Mouse (Mus musculus): ENCODE measurements around the gene Ncoa5.

GRCm38 (mm10) chr2:165074937-165075336, 40.3 kb upstream of the Ncoa5 start:
- no peak for TF ChIP-seq GATA1 (IDR thresholded peaks at IDR 0.05; ENCODE audit: borderline replicate concordance, low read length)
- no peak for TF ChIP-seq FLI1 (IDR thresholded peaks at IDR 0.05; ENCODE audit: low read length)
